Mouse (Mus musculus): ENCODE measurements around the gene Tesk2. TPM values are rescaled to one million over a fixed set of nuclear protein-coding genes. Genes with fewer than 3 reads are reported as not detected.

Gene Tesk2
- polyA plus RNA-seq, 1 experiment from 2014 or later = 7.7 TPM

- H3K9ac ChIP-seq (ENCODE audit: low read depth, low read length) = peak within 1 kb of the TSS; percentile 67
- H3K4me3 ChIP-seq (ENCODE audit: low read depth, low read length) = peak within 1 kb of the TSS; percentile 56
- H3K4me1 ChIP-seq (replicated peaks; ENCODE audit: control insufficient read depth, insufficient read depth, low read length) = no peaks in the 10 kb centered on the region; the same call in 1 of the 2 replicates
- peak within 1 kb of the TSS; percentile 35 for H3K4me2 ChIP-seq (replicated peaks; ENCODE audit: low read depth, low read length)
- H3K9me3 ChIP-seq (ENCODE audit: control insufficient read depth, low read length) = no peaks in the 10 kb centered on the region
- peaks cover 5% of the 10 kb centered on the region; the same call in 1 of the 2 replicates for H3K36me3 ChIP-seq (ENCODE audit: control insufficient read depth, insufficient read depth, low read length)
- H3K27ac ChIP-seq (ENCODE audit: low read depth, low read length) = peak within 1 kb of the TSS; percentile 71
- H3K27me3 ChIP-seq (ENCODE audit: control insufficient read depth, insufficient read depth, low read length) = no peaks in the 10 kb centered on the region
- peak; percentile 97 for ATAC-seq (ENCODE audit: low FRiP score)
- 0% methylated on average over 54 of the region's 56 CpGs for WGBS
- DNase-seq (ENCODE audit: low spot score) = peak; percentile 94
These were observed 35.2 kb upstream of the Tesk2 start, which contains the start of gene Prdx1 for GRCm38 (mm10) chr4:116685402-116686061. Gene Prdx1, plus strand, starts transcription at chr4:116685544.

DNA sequence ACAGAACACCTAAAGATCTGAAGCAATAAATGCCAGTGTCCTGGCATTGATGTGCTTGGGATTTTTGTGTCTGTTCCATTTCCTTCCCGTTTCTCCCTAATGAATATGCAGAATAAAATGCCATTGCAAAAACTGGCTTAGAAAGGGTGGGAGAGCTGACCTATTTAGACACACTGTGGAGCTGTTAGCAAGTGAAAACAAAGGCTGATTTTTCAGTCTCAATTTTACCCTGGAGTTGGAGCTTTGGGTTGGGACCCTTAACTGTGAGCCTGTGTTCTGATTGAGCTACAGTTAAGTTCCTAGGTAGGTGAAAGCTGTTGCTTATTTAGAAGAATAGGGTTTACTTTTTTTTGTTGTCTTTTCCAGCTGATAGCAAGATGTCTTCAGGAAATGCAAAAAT lies 33.7 kb upstream of the Tesk2 start:
- Histone ChIP-seq H3K9me3 (ENCODE audit: control insufficient read depth, low read length) (no peaks in the 10 kb centered on the region), H3K4me2 (replicated peaks; ENCODE audit: low read depth, low read length) (peak overlapping the region; percentile 35), H3K27ac (ENCODE audit: low read depth, low read length) (no peak overlapping the region), H3K36me3 (ENCODE audit: control insufficient read depth, insufficient read depth, low read length) (peaks cover 5% of the 10 kb centered on the region; the same call in 1 of the 2 replicates), H3K4me3 (ENCODE audit: low read depth, low read length) (peak overlapping the region; percentile 56), H3K27me3 (ENCODE audit: control insufficient read depth, insufficient read depth, low read length) (no peaks in the 10 kb centered on the region), H3K4me1 (replicated peaks; ENCODE audit: control insufficient read depth, insufficient read depth, low read length) (no peaks in the 10 kb centered on the region; the same call in 1 of the 2 replicates), H3K9ac (ENCODE audit: low read depth, low read length) (peak overlapping the region; percentile 67; the same call in 1 of the 2 replicates)
- 41% methylated on average over 1 of the region's 1 CpGs for WGBS
- no peak for DNase-seq (ENCODE audit: low spot score)
- ATAC-seq (ENCODE audit: low FRiP score) = no peak

DNA sequence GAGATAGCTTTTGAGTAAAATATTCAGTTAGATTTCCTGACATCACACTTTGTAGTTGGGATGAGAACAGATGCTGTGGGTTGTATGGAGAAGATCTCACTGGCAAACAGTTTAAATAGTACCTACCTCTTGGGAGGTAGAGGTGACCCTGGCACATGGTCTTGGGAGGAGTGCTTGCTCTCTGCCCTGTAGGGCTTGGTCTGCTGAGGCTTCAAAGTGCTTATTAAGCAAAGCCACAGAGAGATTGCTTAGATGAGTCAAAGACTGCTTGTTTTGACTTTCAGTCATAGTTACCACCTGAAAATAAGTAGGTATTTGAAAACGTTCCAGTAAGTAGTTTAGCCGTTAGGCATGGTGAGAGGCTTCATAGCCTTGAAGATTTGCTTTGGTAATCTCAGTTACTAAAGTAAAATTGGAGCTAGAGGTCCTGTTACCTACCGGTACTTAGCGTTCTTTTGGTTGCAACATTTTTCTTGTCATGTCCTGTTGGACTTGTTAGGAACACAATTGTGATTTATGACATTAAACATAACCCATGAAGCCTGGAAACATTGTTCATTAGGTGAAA lies 31.4 kb upstream of the Tesk2 start:
- Histone ChIP-seq H3K27ac (ENCODE audit: low read depth, low read length) (no peak overlapping the region), H3K4me1 (replicated peaks; ENCODE audit: control insufficient read depth, insufficient read depth, low read length) (no peaks in the 10 kb centered on the region; the same call in 1 of the 2 replicates), H3K36me3 (ENCODE audit: control insufficient read depth, insufficient read depth, low read length) (peaks cover 8% of the 10 kb centered on the region; the same call in 1 of the 2 replicates), H3K9me3 (ENCODE audit: control insufficient read depth, low read length) (no peaks in the 10 kb centered on the region), H3K9ac (ENCODE audit: low read depth, low read length) (no peak overlapping the region), H3K4me2 (replicated peaks; ENCODE audit: low read depth, low read length) (no peak overlapping the region), H3K4me3 (ENCODE audit: low read depth, low read length) (no peak overlapping the region), H3K27me3 (ENCODE audit: control insufficient read depth, insufficient read depth, low read length) (no peaks in the 10 kb centered on the region)
- 96% methylated on average over 4 of the region's 4 CpGs for WGBS
- ATAC-seq (ENCODE audit: low FRiP score) (no peak), DNase-seq (ENCODE audit: low spot score) (no peak)

DNA sequence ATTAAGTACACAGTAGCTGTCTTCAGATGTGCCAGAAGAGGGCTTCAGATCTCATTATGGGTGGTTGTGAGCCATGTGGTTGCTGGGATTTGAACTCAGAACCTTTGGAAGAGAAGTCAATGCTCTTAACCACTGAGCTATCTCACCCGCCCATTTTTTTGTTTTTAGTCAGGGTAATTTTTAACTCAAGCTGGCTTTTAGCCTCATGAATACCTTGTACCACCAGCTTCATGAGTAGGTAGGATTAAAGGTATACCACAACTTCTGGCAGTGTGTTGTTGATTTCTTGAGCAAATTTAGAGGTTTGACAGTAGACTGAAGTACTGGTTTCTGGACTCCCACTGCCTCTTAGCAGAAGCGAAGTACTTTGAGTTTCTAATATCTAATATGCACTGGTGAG lies 28.6 kb upstream of the Tesk2 start:
- WGBS = 96% methylated on average over 2 of the region's 2 CpGs
- ATAC-seq (ENCODE audit: low FRiP score) (no peak), DNase-seq (ENCODE audit: low spot score) (no peak)
- Histone ChIP-seq H3K9ac (ENCODE audit: low read depth, low read length) (no peak overlapping the region), H3K4me3 (ENCODE audit: low read depth, low read length) (no peak overlapping the region), H3K27ac (ENCODE audit: low read depth, low read length) (no peak overlapping the region), H3K9me3 (ENCODE audit: control insufficient read depth, low read length) (no peaks in the 10 kb centered on the region), H3K4me2 (replicated peaks; ENCODE audit: low read depth, low read length) (no peak overlapping the region), H3K4me1 (replicated peaks; ENCODE audit: control insufficient read depth, insufficient read depth, low read length) (no peaks in the 10 kb centered on the region), H3K36me3 (ENCODE audit: control insufficient read depth, insufficient read depth, low read length) (peaks cover 10% of the 10 kb centered on the region; the same call in 1 of the 2 replicates), H3K27me3 (ENCODE audit: control insufficient read depth, insufficient read depth, low read length) (no peaks in the 10 kb centered on the region)

DNA sequence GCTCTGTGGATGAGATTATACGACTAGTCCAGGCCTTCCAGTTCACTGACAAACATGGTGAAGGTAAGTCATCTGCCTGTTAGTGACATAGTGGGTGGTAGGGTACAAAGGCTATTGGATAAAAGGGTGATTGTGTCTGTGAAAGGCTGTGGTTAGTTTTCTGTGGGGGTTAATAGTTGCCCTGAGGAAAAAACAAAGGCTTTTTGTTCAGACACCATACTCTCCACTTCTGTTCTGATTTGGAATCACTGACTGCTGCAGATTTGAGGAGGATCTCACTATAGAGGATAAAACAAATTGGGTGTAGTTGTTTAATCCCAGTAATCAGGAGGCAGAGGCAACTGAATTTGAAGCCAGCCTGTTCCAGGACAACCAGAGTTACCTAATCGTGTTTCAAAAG lies 27.0 kb upstream of the Tesk2 start:
- no peak for ATAC-seq (ENCODE audit: low FRiP score)
- 86% methylated on average over 2 of the region's 2 CpGs for WGBS
- DNase-seq (ENCODE audit: low spot score) = no peak
- Histone ChIP-seq H3K4me1 (replicated peaks; ENCODE audit: control insufficient read depth, insufficient read depth, low read length) (no peaks in the 10 kb centered on the region), H3K27me3 (ENCODE audit: control insufficient read depth, insufficient read depth, low read length) (no peaks in the 10 kb centered on the region), H3K4me2 (replicated peaks; ENCODE audit: low read depth, low read length) (no peak overlapping the region), H3K9ac (ENCODE audit: low read depth, low read length) (no peak overlapping the region), H3K36me3 (ENCODE audit: control insufficient read depth, insufficient read depth, low read length) (peaks cover 7% of the 10 kb centered on the region; the same call in 1 of the 2 replicates), H3K4me3 (ENCODE audit: low read depth, low read length) (no peak overlapping the region), H3K9me3 (ENCODE audit: control insufficient read depth, low read length) (no peaks in the 10 kb centered on the region), H3K27ac (ENCODE audit: low read depth, low read length) (no peak overlapping the region)

GRCm38 (mm10) chr4:116698693-116699342 lies 21.9 kb upstream of the Tesk2 start:
- Histone ChIP-seq H3K4me1 (replicated peaks; ENCODE audit: control insufficient read depth, insufficient read depth, low read length) (no peaks in the 10 kb centered on the region), H3K9me3 (ENCODE audit: control insufficient read depth, low read length) (no peaks in the 10 kb centered on the region)

GRCm38 (mm10) chr4:116700964-116701363 lies 19.8 kb upstream of the Tesk2 start:
- Histone ChIP-seq H3K27ac (ENCODE audit: low read depth, low read length) (no peak overlapping the region), H3K4me3 (ENCODE audit: low read depth, low read length) (no peak overlapping the region), H3K4me1 (replicated peaks; ENCODE audit: control insufficient read depth, insufficient read depth, low read length) (no peaks in the 10 kb centered on the region), H3K9me3 (ENCODE audit: control insufficient read depth, low read length) (no peaks in the 10 kb centered on the region), H3K27me3 (ENCODE audit: control insufficient read depth, insufficient read depth, low read length) (no peaks in the 10 kb centered on the region), H3K36me3 (ENCODE audit: control insufficient read depth, insufficient read depth, low read length) (no peaks in the 10 kb centered on the region), H3K9ac (ENCODE audit: low read depth, low read length) (no peak overlapping the region), H3K4me2 (replicated peaks; ENCODE audit: low read depth, low read length) (no peak overlapping the region)
- WGBS = 95% methylated on average over 1 of the region's 1 CpGs
- ATAC-seq (ENCODE audit: low FRiP score) = no peak
- no peak for DNase-seq (ENCODE audit: low spot score)

More at GRCm38 (mm10) chr4:116698693-116699342, 21.9 kb upstream of the Tesk2 start:
- H3K36me3 ChIP-seq (ENCODE audit: control insufficient read depth, insufficient read depth, low read length) = 0 out of 2 replicates have a peak, but pooled peaks cover 2% of the 10 kb centered on the region
- 90% methylated on average over 2 of the region's 2 CpGs for WGBS
- no peak overlapping the region for H3K4me3 ChIP-seq (ENCODE audit: low read depth, low read length)
- H3K27me3 ChIP-seq (ENCODE audit: control insufficient read depth, insufficient read depth, low read length) = no peaks in the 10 kb centered on the region
- no peak overlapping the region for H3K4me2 ChIP-seq (replicated peaks; ENCODE audit: low read depth, low read length)
- ATAC-seq (ENCODE audit: low FRiP score) = no peak
- DNase-seq (ENCODE audit: low spot score) = no peak
- H3K27ac ChIP-seq (ENCODE audit: low read depth, low read length) = no peak overlapping the region
- no peak overlapping the region for H3K9ac ChIP-seq (ENCODE audit: low read depth, low read length)

GRCm38 (mm10) chr4:116703804-116704203 lies 16.9 kb upstream of the Tesk2 start:
- H3K4me2 ChIP-seq (replicated peaks; ENCODE audit: low read depth, low read length) = no peak overlapping the region
- no peak for ATAC-seq (ENCODE audit: low FRiP score)
- H3K4me1 ChIP-seq (replicated peaks; ENCODE audit: control insufficient read depth, insufficient read depth, low read length) = no peaks in the 10 kb centered on the region; the same call in 1 of the 2 replicates
- no peaks in the 10 kb centered on the region for H3K9me3 ChIP-seq (ENCODE audit: control insufficient read depth, low read length)
- 38% methylated on average over 6 of the region's 6 CpGs for WGBS
- no peaks in the 10 kb centered on the region for H3K27me3 ChIP-seq (ENCODE audit: control insufficient read depth, insufficient read depth, low read length)
- peak; percentile 82 for DNase-seq (ENCODE audit: low spot score)
- no peaks in the 10 kb centered on the region for H3K36me3 ChIP-seq (ENCODE audit: control insufficient read depth, insufficient read depth, low read length)
- no peak overlapping the region for H3K9ac ChIP-seq (ENCODE audit: low read depth, low read length)
- no peak overlapping the region for H3K4me3 ChIP-seq (ENCODE audit: low read depth, low read length)
- no peak overlapping the region for H3K27ac ChIP-seq (ENCODE audit: low read depth, low read length)
